Mouse (Mus musculus) yolk sac, embryonic 10.5 days (tissue): ENCODE results near the gene Clstn3.
"Not testable (repeated sequence)": the region's sequence is repeated elsewhere in the genome, so short reads cannot be mapped to it uniquely, and the experiment has no call there.

ENCODE experiments used
- DNase-seq: peaks from one replicate; pipeline ENCODE4 v3.0.0-alpha.2; 2017; ENCODE audit warnings: low spot score

Gene Clstn3

GRCm38 (mm10) chr6:124408355-124408754 lies 56.2 kb downstream of the Clstn3 start:
- no peak for DNase-seq

DNA sequence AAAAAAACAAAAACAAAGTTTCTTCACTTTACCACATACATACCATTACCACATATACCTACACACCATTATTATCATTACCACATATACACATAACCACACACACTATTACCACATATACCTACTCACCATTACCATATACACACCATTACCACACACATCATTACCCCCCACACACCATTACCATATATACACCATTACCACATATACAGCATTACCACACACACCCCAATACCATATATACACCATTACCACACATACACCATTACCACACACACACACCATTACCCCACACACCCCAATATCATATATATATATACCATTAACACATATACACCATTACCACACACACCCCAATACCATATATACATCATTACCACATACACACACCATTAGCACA lies 57.4 kb downstream of the Clstn3 start:
- DNase-seq, result no peak

GRCm38 (mm10) chr6:124406326-124406725 lies 58.3 kb downstream of the Clstn3 start:
- DNase-seq, result no peak

DNA sequence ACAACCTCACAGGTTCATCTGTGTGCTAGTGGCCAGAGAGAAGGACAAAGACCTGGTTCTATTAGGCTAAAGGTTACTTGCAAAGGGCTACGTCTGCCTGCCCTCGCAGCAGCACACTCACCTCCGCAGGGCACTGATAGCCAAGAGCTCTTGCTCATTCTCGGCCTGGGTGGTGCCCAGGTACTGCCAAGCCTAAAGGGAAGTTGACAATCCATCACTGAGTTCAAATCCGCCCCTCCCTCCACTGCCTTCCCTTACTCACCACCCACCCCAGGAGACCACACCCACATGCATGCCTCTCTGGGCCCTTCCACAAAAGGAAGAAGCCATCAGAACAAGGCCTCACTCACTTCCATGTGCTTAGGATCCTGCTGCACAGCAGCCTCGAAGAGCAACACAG lies 64.9 kb downstream of the Clstn3 start:
- no peak for DNase-seq

GRCm38 (mm10) chr6:124394991-124395390 lies 69.6 kb downstream of the Clstn3 start:
- not testable (repeated sequence) for DNase-seq
